Mouse (Mus musculus): ENCODE data around the gene Aco1. TPM values are rescaled to one million over a fixed set of nuclear protein-coding genes. Genes with fewer than 3 reads are reported as not detected.

Aco1 gene
- total and polyA plus RNA-seq, 3 experiments = 34.1 to 144 (median 119) TPM

GRCm38 (mm10) chr4:40192246-40192645, 49.4 kb downstream of the Aco1 start:
- Histone ChIP-seq H3K9me3 (replicated peaks) (no peaks in the 10 kb centered on the region), H3K36me3 (replicated peaks) (peaks cover 96% of the 10 kb centered on the region), H3K27me3 (ENCODE audit: insufficient read depth, low read length) (no peaks in the 10 kb centered on the region), H3K4me3 (ENCODE audit: low read depth, low read length) (no peak overlapping the region), H3K4me1 (ENCODE audit: insufficient read depth, low read depth, low read length) (peaks cover 9% of the 10 kb centered on the region; the same call in 1 of the 2 replicates)
- TF ChIP-seq CTCF (IDR thresholded peaks at IDR 0.05; ENCODE audit: low read depth, low read length) (no peak), POLR2AphosphoS5 (IDR thresholded peaks at IDR 0.05; ENCODE audit: insufficient replicate concordance, low read depth, low read length) (no peak), TAL1 (conservative IDR thresholded peaks at IDR 0.05; ENCODE audit: low read depth, low read length) (no peak), GATA1 (IDR thresholded peaks at IDR 0.05; ENCODE audit: borderline replicate concordance, low read length) (no peak), GATA2 (IDR thresholded peaks at IDR 0.05; ENCODE audit: borderline replicate concordance, low read depth, low read length) (no peak)
- ATAC-seq (ENCODE audit: extremely low read depth, insufficient number of reproducible peaks, low FRiP score, poor library complexity, severe bottlenecking) (no peak), DNase-seq (ENCODE audit: low spot score) (no peak)

- Histone ChIP-seq H3K4me1 (ENCODE audit: insufficient read depth, low read depth, low read length) (peaks cover 12% of the 10 kb centered on the region; the same call in 1 of the 2 replicates), H3K36me3 (replicated peaks) (peaks cover 96% of the 10 kb centered on the region), H3K27me3 (ENCODE audit: insufficient read depth, low read length) (no peaks in the 10 kb centered on the region), H3K9me3 (replicated peaks) (no peaks in the 10 kb centered on the region), H3K4me3 (ENCODE audit: low read depth, low read length) (no peak overlapping the region)
- ATAC-seq (ENCODE audit: extremely low read depth, insufficient number of reproducible peaks, low FRiP score, poor library complexity, severe bottlenecking) (no peak), DNase-seq (ENCODE audit: low spot score) (no peak)
- no peak for TF ChIP-seq TAL1 (conservative IDR thresholded peaks at IDR 0.05; ENCODE audit: low read depth, low read length)
- no peak for TF ChIP-seq POLR2AphosphoS5 (IDR thresholded peaks at IDR 0.05; ENCODE audit: insufficient replicate concordance, low read depth, low read length)
- TF ChIP-seq GATA2 (IDR thresholded peaks at IDR 0.05; ENCODE audit: borderline replicate concordance, low read depth, low read length) = no peak
- TF ChIP-seq GATA1 (IDR thresholded peaks at IDR 0.05; ENCODE audit: borderline replicate concordance, low read length) = no peak
- no peak for TF ChIP-seq CTCF (IDR thresholded peaks at IDR 0.05; ENCODE audit: low read depth, low read length)
Observed at GRCm38 (mm10) chr4:40193461-40193860, 50.6 kb downstream of the Aco1 start.

- TF ChIP-seq GATA1 (IDR thresholded peaks at IDR 0.05; ENCODE audit: borderline replicate concordance, low read length) (no peak), CTCF (IDR thresholded peaks at IDR 0.05; ENCODE audit: low read depth, low read length) (no peak), POLR2AphosphoS5 (IDR thresholded peaks at IDR 0.05; ENCODE audit: insufficient replicate concordance, low read depth, low read length) (no peak), TAL1 (conservative IDR thresholded peaks at IDR 0.05; ENCODE audit: low read depth, low read length) (no peak)
- no peak overlapping the region for H3K4me3 ChIP-seq (ENCODE audit: low read depth, low read length)
Observed at GRCm38 (mm10) chr4:40195336-40195735, 52.5 kb downstream of the Aco1 start.

GRCm38 (mm10) chr4:40202205-40202604, 59.3 kb downstream of the Aco1 start:
- TF ChIP-seq TAL1 (conservative IDR thresholded peaks at IDR 0.05; ENCODE audit: low read depth, low read length) (no peak), GATA1 (IDR thresholded peaks at IDR 0.05; ENCODE audit: borderline replicate concordance, low read length) (no peak), GATA2 (IDR thresholded peaks at IDR 0.05; ENCODE audit: borderline replicate concordance, low read depth, low read length) (no peak), CTCF (IDR thresholded peaks at IDR 0.05; ENCODE audit: low read depth, low read length) (no peak), POLR2AphosphoS5 (IDR thresholded peaks at IDR 0.05; ENCODE audit: insufficient replicate concordance, low read depth, low read length) (no peak)
- Histone ChIP-seq H3K36me3 (replicated peaks) (peaks cover 70% of the 10 kb centered on the region), H3K9me3 (replicated peaks) (no peaks in the 10 kb centered on the region), H3K4me1 (ENCODE audit: insufficient read depth, low read depth, low read length) (0 out of 2 replicates have a peak, but pooled peaks cover 3% of the 10 kb centered on the region), H3K4me3 (ENCODE audit: low read depth, low read length) (no peak overlapping the region), H3K27me3 (ENCODE audit: insufficient read depth, low read length) (no peaks in the 10 kb centered on the region)
- no peak for ATAC-seq (ENCODE audit: extremely low read depth, insufficient number of reproducible peaks, low FRiP score, poor library complexity, severe bottlenecking)
- no peak for DNase-seq (ENCODE audit: low spot score)

More at GRCm38 (mm10) chr4:40195336-40195735, 52.5 kb downstream of the Aco1 start:
- DNase-seq (ENCODE audit: low spot score) (no peak), ATAC-seq (ENCODE audit: extremely low read depth, insufficient number of reproducible peaks, low FRiP score, poor library complexity, severe bottlenecking) (no peak)
- no peaks in the 10 kb centered on the region for H3K27me3 ChIP-seq (ENCODE audit: insufficient read depth, low read length)
- peaks cover 95% of the 10 kb centered on the region for H3K36me3 ChIP-seq (replicated peaks)
- no peaks in the 10 kb centered on the region for H3K9me3 ChIP-seq (replicated peaks)
- H3K4me1 ChIP-seq (ENCODE audit: insufficient read depth, low read depth, low read length) = peaks cover 11% of the 10 kb centered on the region; the same call in 1 of the 2 replicates

GRCm38 (mm10) chr4:40204374-40204773, 61.5 kb downstream of the Aco1 start:
- no peaks in the 10 kb centered on the region for H3K4me1 ChIP-seq (ENCODE audit: insufficient read depth, low read depth, low read length)
- ATAC-seq (ENCODE audit: extremely low read depth, insufficient number of reproducible peaks, low FRiP score, poor library complexity, severe bottlenecking) (no peak), DNase-seq (ENCODE audit: low spot score) (no peak)
- no peak overlapping the region for H3K4me3 ChIP-seq (ENCODE audit: low read depth, low read length)
- H3K27me3 ChIP-seq (ENCODE audit: insufficient read depth, low read length) = no peaks in the 10 kb centered on the region
- H3K36me3 ChIP-seq (replicated peaks) = peaks cover 50% of the 10 kb centered on the region
- no peaks in the 10 kb centered on the region for H3K9me3 ChIP-seq (replicated peaks)
- no peak for TF ChIP-seq GATA2 (IDR thresholded peaks at IDR 0.05; ENCODE audit: borderline replicate concordance, low read depth, low read length)
- no peak for TF ChIP-seq GATA1 (IDR thresholded peaks at IDR 0.05; ENCODE audit: borderline replicate concordance, low read length)
- TF ChIP-seq POLR2AphosphoS5 (IDR thresholded peaks at IDR 0.05; ENCODE audit: insufficient replicate concordance, low read depth, low read length) = no peak
- TF ChIP-seq TAL1 (conservative IDR thresholded peaks at IDR 0.05; ENCODE audit: low read depth, low read length) = no peak
- TF ChIP-seq CTCF (IDR thresholded peaks at IDR 0.05; ENCODE audit: low read depth, low read length) = no peak

GRCm38 (mm10) chr4:40205231-40205903, 62.5 kb downstream of the Aco1 start:
- ATAC-seq (ENCODE audit: extremely low read depth, insufficient number of reproducible peaks, low FRiP score, poor library complexity, severe bottlenecking) = no peak
- H3K36me3 ChIP-seq (replicated peaks) = peaks cover 41% of the 10 kb centered on the region

More at GRCm38 (mm10) chr4:40205231-40205903, 62.5 kb downstream of the Aco1 start:
- Histone ChIP-seq H3K27me3 (ENCODE audit: insufficient read depth, low read length) (no peaks in the 10 kb centered on the region), H3K4me3 (ENCODE audit: low read depth, low read length) (no peak overlapping the region), H3K4me1 (ENCODE audit: insufficient read depth, low read depth, low read length) (peaks cover under 1% of the 10 kb centered on the region; the same call in 1 of the 2 replicates), H3K9me3 (replicated peaks) (no peaks in the 10 kb centered on the region)
- TF ChIP-seq POLR2AphosphoS5 (IDR thresholded peaks at IDR 0.05; ENCODE audit: insufficient replicate concordance, low read depth, low read length) (peak; percentile 43; the same call in 1 of the 2 replicates), GATA1 (IDR thresholded peaks at IDR 0.05; ENCODE audit: borderline replicate concordance, low read length) (no peak)
- no peak for DNase-seq (ENCODE audit: low spot score)

Measured in G1E (cell line).